Mouse (Mus musculus) kidney, postnatal 0 days (tissue): Measurements from ENCODE around the gene Gm3238. TPM values are rescaled to one million over a fixed set of nuclear protein-coding genes. Genes with fewer than 3 reads are reported as not detected.
"Not testable (repeated sequence)": the region's sequence is repeated elsewhere in the genome, so short reads cannot be mapped to it uniquely, and the experiment has no call there.

Source experiments
- ATAC-seq: fragments of 200-750 bp; cut with Nextera tagmentation; replicated peaks from 2 replicates; pipeline ENCODE4 v1.8.0; 2017; ENCODE audit warnings: low read depth, moderate number of reproducible peaks, moderate TSS enrichment, moderate library complexity; ENCODE audit not compliant: low FRiP score
- DNase-seq: peaks from one replicate; pipeline ENCODE4 v3.0.0-alpha.2; 2016; ENCODE audit warnings: low spot score
- H3K27ac ChIP-seq: fragments of 300-500 bp; sonication (generic); 2 replicates; pipeline ENCODE4 v1.5.1; 2014; ENCODE audit warnings: mild to moderate bottlenecking
- H3K27me3 ChIP-seq: fragments of 300-500 bp; sonication (generic); 2 replicates; pipeline ENCODE4 v1.6.1; 2014; ENCODE audit warnings: low read length, mixed read lengths; ENCODE audit not compliant: insufficient read depth
- H3K36me3 ChIP-seq: fragments of 300-500 bp; sonication (generic); 2 replicates; pipeline ENCODE4 v1.6.1; 2014; ENCODE audit warnings: low read length, mixed read lengths; ENCODE audit not compliant: insufficient read depth
- H3K4me1 ChIP-seq: fragments of 300-500 bp; sonication (generic); replicated peaks from 2 replicates; pipeline ENCODE4 v1.6.1; 2014; ENCODE audit warnings: antibody characterized with exemption, low read length, mixed read lengths; ENCODE audit not compliant: insufficient read depth
- H3K4me2 ChIP-seq: fragments of 300-500 bp; sonication (generic); 2 replicates; pipeline ENCODE4 v1.6.1; 2014; ENCODE audit warnings: mild to moderate bottlenecking, low read length, moderate library complexity, mixed read lengths
- H3K4me3 ChIP-seq: fragments of 300-500 bp; sonication (generic); replicated peaks from 2 replicates; pipeline ENCODE4 v1.5.1; 2014; ENCODE audit warnings: low read depth, low read length
- H3K9ac ChIP-seq: fragments of 300-500 bp; sonication (generic); 2 replicates; pipeline ENCODE4 v1.6.1; 2014; ENCODE audit warnings: low read depth, low read length
- H3K9me3 ChIP-seq: fragments of 300-500 bp; sonication (generic); replicated peaks from 2 replicates; pipeline ENCODE4 v1.6.1; 2016; ENCODE audit warnings: low read length, inconsistent platforms, mixed read lengths
- CTCF ChIP-seq: IDR thresholded peaks from 2 replicates; pipeline ENCODE4 v1.5.1; 2016; ENCODE audit warnings: antibody characterized with exemption, low read depth, mild to moderate bottlenecking, moderate library complexity
- WGBS: fragments of 180-500 bp; shearing (Covaris S2); extraction: QIAGEN DNeasy Blood & Tissue Kit; methylation state at CpG from one replicate; pipeline ENCODE4 v1.1.7; 2014; 5-methylcytosine and 5-hydroxymethylcytosine counted together
- polyA plus RNA-seq: library from polyadenylated mRNA; unstranded; fragments of >200 nt; fragmentation: Nextera tagmentation; extraction: Ambion mirVana; gene quantifications from 2 replicates; pipeline ENCODE4 v1.2.1, GENCODE M21; 2015

Gm3238 gene
- polyA plus RNA-seq, 1 experiment from 2014 or later = not detected

DNA sequence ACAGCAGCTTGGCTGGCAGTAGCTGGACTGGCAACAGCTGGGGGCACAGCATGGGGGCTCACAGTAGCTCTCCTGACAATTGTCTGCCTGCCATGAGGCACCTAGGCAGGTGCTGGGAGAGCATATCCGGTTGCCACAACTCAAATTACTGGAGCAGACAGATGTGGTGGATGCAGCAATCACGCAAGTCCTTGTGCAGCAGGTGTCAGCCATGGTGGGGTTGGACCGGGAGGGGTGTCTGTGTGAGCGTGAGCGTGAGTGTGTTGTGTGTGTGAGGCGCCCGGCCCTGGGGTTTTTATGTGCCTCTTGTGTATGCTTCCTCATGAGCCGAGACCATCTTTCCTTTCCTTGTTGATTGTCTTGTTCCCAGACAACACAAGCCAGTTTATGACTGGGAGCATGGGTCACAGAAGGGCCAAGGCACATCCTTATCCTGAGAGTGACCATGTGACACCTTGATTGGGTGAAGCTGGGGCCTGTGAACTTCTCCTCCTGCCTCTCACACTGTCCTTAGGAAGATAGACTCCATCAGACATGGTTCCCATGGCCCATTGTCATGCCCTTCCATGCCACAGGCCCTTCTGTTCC is 27.9 kb upstream of the Gm3238 start, which contains the start of gene Gm19668:
Gene Gm19668, minus strand, starts transcription at position 213 of the 588 bp plus-strand sequence.
- no peak for DNase-seq
- Histone ChIP-seq H3K27ac (no peak within 1 kb of the TSS), H3K27me3 (no peaks in the 10 kb centered on the region), H3K9me3 (no peaks in the 10 kb centered on the region), H3K36me3 (no peaks in the 10 kb centered on the region), H3K4me1 (no peaks in the 10 kb centered on the region), H3K4me2 (no peak within 1 kb of the TSS), H3K4me3 (no peak within 1 kb of the TSS), H3K9ac (no peak within 1 kb of the TSS)
- WGBS = 45% methylated on average over 8 of the region's 8 CpGs
- TF ChIP-seq CTCF = no peak
- no peak for ATAC-seq

DNA sequence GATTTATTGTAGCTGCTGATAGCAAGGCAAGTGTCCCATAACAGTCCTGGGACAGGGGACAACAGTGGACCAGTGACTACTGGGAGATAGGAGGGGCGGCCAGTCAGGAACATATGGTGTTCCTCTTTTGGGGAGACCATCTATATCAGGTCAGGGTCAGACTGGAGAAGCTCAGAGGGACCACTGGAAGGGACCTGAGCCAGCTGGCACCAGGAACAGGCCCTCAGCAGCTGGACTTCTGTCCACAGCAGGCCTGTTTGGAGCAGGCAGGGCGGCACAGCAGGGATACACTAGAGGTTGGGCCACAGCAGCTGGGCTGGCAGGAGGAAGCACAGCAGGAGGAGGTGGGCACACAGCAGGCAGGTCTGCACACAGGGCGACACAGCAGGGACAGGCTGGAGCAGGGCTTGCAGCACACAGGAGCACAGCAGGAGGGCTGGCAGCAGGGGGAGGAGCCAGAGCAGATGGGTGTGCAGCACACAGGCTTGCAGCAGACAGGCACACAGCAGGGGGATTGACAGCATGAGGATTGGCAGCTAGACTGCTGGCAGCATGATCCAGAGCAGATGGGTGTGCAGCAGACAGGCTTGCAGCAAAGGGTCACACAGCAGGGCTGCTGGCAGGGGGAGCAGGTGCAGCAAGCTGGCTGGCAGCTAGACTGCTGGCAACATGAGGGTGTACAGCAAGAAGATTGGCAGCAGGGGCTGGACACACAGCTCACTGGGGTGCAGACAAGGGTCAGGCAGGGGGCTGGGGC is 27.2 kb upstream of the Gm3238 start:
- H3K4me3 ChIP-seq, H3K4me2 ChIP-seq, H3K36me3 ChIP-seq, H3K9me3 ChIP-seq, H3K4me1 ChIP-seq, H3K27me3 ChIP-seq, H3K9ac ChIP-seq, H3K27ac ChIP-seq, DNase-seq, ATAC-seq: not testable (repeated sequence)
- 67% methylated on average over 2 of the region's 3 CpGs for WGBS

DNA sequence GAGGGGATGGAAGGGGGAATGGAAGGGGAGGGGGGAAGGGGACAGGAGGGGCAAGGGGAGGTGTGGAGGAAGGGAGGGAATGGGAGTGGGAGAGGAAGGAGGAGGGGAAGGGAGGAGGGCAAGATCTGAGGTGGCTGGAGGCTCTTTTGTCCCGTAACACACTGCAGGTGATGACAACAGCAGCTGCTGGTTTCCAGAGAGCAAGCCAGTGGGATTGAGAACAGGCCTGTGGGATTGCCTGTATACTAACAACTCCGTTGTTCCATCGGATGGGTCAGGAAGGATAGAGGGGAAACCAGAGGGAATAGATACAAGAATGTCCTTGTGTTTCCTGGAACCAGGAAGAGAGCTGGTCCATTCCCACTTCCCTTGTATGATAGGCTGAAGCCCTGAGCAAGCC is 26.6 kb upstream of the Gm3238 start:
- no peak overlapping the region for H3K4me2 ChIP-seq
- no peaks in the 10 kb centered on the region for H3K4me1 ChIP-seq
- TF ChIP-seq CTCF = no peak
- no peaks in the 10 kb centered on the region for H3K27me3 ChIP-seq
- ATAC-seq (no peak), DNase-seq (no peak)
- H3K9ac ChIP-seq = no peak overlapping the region
- H3K9me3 ChIP-seq = no peaks in the 10 kb centered on the region
- no peaks in the 10 kb centered on the region for H3K36me3 ChIP-seq
- H3K27ac ChIP-seq = no peak overlapping the region
- WGBS = 32% methylated on average over 3 of the region's 3 CpGs
- no peak overlapping the region for H3K4me3 ChIP-seq

DNA sequence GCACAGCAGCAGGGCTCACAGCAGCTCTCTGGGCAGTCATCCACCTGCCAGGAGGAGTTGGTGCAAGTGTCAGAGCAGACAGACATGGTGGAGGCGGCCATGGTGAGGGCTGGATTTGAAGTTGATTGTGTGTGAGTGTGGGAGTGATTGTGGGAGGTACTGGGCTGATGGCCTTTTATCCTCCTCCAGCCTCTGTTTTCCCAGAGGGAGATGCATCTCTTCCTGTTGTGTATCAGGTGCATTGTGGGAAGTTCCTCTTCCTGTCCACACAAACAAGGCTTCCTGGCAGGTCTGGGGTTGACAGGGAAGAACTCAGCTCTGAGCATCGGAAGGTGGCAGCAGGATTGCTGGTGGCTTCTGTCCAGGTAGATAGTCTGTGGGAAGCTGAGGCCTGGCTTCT is 23.9 kb upstream of the Gm3238 start, which contains the start of gene Gm9639:
Gene Gm9639, minus strand, starts transcription at position 101 of the 400 bp plus-strand sequence.
- no peaks in the 10 kb centered on the region for H3K4me1 ChIP-seq
- H3K9me3 ChIP-seq = no peaks in the 10 kb centered on the region
- 40% methylated on average over 2 of the region's 2 CpGs for WGBS
- no peak within 1 kb of the TSS for H3K9ac ChIP-seq
- no peak within 1 kb of the TSS for H3K4me3 ChIP-seq
- no peak within 1 kb of the TSS for H3K27ac ChIP-seq
- H3K36me3 ChIP-seq = no peaks in the 10 kb centered on the region
- H3K4me2 ChIP-seq = no peak within 1 kb of the TSS
- no peak for ATAC-seq
- no peak for DNase-seq
- H3K27me3 ChIP-seq = no peaks in the 10 kb centered on the region
- TF ChIP-seq CTCF = no peak

DNA sequence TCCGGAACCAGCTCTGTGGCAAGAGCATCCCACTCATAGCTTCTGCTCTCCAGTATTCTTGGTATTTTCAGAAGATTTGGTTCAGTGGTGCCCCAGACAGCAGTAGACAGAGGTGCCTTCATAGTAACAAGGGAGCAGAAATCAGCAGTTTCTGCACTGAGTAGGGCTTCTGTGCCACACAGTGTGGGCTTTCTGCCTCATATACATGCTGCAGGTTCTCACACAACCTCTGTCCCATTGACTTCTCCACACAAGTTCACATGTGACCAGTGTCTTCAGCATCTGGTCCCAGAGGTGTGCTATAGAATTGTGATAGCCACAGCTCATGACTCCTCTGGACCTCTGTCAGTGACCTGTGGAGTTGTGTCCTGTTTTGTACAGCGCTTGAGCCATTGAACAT is 17.5 kb upstream of the Gm3238 start:
- no peaks in the 10 kb centered on the region for H3K4me1 ChIP-seq
- H3K4me2 ChIP-seq = no peak overlapping the region
- H3K9me3 ChIP-seq = no peaks in the 10 kb centered on the region
- no peaks in the 10 kb centered on the region for H3K36me3 ChIP-seq
- ATAC-seq (no peak), DNase-seq (no peak)
- H3K27ac ChIP-seq = no peak overlapping the region
- no peak overlapping the region for H3K9ac ChIP-seq
- H3K27me3 ChIP-seq = no peaks in the 10 kb centered on the region
- H3K4me3 ChIP-seq = no peak overlapping the region
- TF ChIP-seq CTCF = no peak
- WGBS = 38% methylated on average over 2 of the region's 2 CpGs

DNA sequence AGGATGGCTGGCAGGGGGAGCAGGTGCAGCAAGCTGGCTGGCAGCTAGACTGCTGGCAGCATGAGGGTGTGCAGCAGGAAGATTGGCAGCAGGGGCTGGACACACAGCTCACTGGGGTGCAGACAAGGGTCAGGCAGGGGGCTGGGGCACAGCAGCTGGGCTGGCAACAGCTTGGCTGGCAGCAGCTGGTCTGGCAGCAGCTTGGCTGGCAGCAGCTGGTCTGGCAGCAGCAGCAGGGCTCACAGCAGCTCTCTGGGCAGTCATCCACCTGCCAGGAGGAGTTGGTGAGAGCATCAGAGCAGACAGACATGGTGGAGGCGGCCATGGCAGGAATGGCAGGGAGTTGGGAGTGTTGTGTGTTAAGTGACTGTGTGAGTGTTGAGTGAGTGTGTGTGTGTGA is 16.8 kb upstream of the Gm3238 start, which contains the start of gene Gm7137:
Gene Gm7137, minus strand, starts transcription at position 325 of the 400 bp plus-strand sequence.
- ATAC-seq = not testable (repeated sequence)
- no CpG with 5 or more reads among the region's 1 CpGs for WGBS

DNA sequence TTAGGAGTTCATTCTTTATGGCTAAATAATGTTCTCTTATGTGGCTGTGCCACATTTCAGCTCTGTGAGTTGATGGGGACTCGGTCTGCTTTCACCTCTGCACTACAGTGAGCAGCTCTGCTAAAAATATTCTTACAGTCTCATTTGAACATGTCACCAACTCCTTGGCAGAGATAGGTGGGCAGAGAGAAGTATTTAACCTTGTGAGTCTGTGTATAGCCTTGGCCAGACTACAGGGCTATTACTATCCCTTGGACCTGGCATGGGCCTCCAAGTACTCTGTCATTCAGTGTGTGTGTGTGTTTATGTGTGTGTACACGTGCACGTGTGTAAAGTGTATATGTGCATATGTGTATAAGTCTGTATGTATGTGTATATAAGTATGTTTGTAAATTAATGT is 12.3 kb upstream of the Gm3238 start:
- not testable (repeated sequence) for ATAC-seq, H3K36me3 ChIP-seq
- 75% methylated on average over 1 of the region's 3 CpGs for WGBS

More for the DNA sequence above, 16.8 kb upstream of the Gm3238 start, which contains the start of gene Gm7137:
- H3K9me3 ChIP-seq, DNase-seq, H3K27me3 ChIP-seq, H3K36me3 ChIP-seq, H3K4me3 ChIP-seq, H3K27ac ChIP-seq, H3K9ac ChIP-seq, H3K4me1 ChIP-seq, H3K4me2 ChIP-seq: not testable (repeated sequence)

DNA sequence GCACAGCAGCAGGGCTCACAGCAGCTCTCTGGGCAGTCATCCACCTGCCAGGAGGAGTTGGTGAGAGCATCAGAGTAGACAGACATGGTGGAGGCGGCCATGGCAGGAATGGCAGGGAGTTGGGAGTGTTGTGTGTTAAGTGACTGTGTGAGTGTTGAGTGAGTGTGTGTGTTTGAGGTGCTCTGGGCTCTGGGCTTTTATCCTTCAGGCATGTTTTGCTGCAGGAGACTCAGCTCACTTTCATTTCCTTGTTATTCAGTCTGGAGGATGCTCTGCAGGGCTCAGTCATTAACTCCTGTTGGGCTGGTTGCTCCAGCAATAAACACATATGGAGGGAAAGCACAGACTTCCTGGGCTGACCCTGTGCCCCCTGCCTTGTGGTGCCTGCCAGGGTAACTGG is 11.3 kb upstream of the Gm3238 start, which contains the start of gene Gm3250:
Gene Gm3250, minus strand, starts transcription at position 101 of the 400 bp plus-strand sequence.
- DNase-seq, ATAC-seq, H3K9me3 ChIP-seq, H3K4me2 ChIP-seq, H3K27me3 ChIP-seq, H3K27ac ChIP-seq, H3K4me3 ChIP-seq, H3K9ac ChIP-seq, H3K36me3 ChIP-seq, H3K4me1 ChIP-seq: not testable (repeated sequence)
- WGBS = 100% methylated on average over 1 of the region's 1 CpGs

More for the DNA sequence above, 12.3 kb upstream of the Gm3238 start:
- H3K9ac ChIP-seq, H3K4me1 ChIP-seq, H3K4me2 ChIP-seq, H3K27me3 ChIP-seq, DNase-seq, H3K27ac ChIP-seq, H3K4me3 ChIP-seq, H3K9me3 ChIP-seq: not testable (repeated sequence)

DNA sequence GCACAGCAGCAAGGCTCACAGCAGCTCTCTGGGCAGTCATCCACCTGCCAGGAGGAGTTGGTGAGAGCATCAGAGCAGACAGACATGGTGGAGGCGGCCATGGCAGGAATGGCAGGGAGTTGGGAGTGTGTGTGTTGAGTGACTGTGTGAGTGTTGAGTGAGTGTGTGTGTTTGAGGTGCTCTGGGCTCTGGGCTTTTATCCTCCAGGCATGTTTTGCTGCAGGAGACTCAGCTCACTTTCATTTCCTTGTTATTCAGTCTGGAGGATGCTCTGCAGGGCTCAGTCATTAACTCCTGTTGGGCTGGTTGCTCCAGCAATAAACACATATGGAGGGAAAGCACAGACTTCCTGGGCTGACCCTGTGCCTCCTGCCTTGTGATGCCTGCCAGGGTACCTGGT is 5.7 kb upstream of the Gm3238 start, which contains the start of gene Gm7138:
Gene Gm7138, minus strand, starts transcription at position 101 of the 400 bp plus-strand sequence.
- ATAC-seq, H3K9me3 ChIP-seq, H3K36me3 ChIP-seq, H3K4me1 ChIP-seq, H3K27ac ChIP-seq, H3K4me2 ChIP-seq, H3K9ac ChIP-seq, DNase-seq, H3K27me3 ChIP-seq, H3K4me3 ChIP-seq: not testable (repeated sequence)
- WGBS = 75% methylated on average over 1 of the region's 1 CpGs
